Mouse (Mus musculus) cerebellum, postnatal 36 days (tissue): ENCODE measurements around the gene 1700037H04Rik.
A peak's percentile ranks its signal among the peaks of the same experiment; 100 is the strongest.

Experiments
- DNase-seq, 2 experiments: peaks; one replicate each; pipeline ENCODE4 v3.0.0; 2021 to 2022; ENCODE audit warnings: mixed read lengths in 2 of 2

The 1700037H04Rik gene

DNA sequence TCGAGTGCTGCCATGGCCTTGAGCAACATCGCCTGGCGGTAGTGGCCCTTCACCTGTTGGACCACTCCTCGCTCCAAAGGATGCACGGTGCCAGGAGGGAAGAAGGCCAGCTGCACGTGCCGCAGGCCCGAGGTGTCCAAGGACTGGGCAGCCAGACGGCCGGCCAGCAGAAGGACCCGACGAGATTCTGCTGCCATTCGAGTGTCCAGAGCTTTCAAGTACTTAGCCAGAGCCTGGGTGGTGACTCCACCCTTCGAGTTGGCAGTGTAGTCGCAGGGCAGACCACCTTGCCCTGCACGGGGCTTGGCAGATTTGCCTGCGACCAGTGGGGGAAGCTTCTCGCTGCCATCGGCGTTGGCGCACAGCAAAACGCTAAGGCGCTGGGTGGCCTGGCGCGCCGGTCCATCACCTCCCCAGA, 19.0 kb upstream of the 1700037H04Rik start:
- DNase-seq, result peak in 1 of 2 experiments; percentile 31

DNA sequence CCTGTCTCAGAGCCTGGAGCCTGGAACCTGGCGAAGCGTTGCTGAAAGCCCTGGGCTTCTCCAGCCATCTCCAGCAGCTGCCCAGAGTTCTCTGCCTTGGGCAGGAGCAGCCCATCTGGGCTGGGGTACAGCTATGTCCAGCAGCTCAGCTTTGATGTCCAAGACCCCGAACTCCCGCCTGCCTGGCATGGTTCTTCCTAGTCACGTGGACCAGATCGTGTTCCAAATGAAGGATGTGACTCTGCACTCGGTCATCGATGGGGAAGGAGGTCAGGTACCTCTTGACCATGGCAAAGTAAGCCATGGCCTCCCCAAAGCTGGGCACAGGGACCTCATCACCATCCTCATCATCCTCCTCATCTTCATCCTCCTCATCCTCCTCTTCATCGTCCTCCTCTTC, 18.1 kb upstream of the 1700037H04Rik start:
- no peak for DNase-seq

DNA sequence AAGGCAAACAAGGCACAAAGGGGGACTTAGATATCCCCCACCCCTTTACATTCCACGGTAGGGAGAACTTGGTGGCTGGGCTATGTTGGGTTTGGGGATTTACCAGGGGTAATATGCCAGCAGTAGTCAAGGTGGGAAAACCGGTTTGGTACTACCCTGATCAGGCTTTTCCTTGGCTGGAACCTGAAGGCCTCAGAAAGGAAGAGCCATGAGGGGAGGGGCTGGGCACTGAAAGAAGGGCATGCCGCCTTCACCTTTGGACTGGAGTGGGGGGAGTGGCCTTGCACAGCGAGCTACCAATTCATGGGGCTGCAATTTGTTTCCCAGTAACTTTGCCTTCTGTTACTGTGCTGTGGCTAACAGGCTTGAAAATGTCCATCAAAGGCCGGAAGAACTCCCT, 16.6 kb upstream of the 1700037H04Rik start:
- DNase-seq, result no peak

DNA sequence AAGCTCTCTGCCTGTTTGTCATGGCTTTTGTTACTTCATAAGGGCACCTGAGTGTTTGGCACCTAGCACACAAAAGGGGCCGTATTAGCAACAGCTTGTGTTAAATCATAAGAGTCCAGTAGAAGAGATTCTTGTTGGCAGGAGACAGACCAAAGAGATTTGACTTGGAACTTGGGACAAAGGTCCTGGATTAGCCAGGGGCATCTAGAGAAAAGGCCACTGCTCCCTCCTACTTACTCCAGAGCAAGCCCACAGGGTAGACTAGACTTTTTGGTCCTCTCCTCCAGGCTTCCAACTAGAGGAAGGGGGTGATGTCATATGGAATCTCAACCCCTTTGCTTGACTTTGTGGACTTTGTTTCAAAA, 16.0 kb upstream of the 1700037H04Rik start:
- no peak for DNase-seq

DNA sequence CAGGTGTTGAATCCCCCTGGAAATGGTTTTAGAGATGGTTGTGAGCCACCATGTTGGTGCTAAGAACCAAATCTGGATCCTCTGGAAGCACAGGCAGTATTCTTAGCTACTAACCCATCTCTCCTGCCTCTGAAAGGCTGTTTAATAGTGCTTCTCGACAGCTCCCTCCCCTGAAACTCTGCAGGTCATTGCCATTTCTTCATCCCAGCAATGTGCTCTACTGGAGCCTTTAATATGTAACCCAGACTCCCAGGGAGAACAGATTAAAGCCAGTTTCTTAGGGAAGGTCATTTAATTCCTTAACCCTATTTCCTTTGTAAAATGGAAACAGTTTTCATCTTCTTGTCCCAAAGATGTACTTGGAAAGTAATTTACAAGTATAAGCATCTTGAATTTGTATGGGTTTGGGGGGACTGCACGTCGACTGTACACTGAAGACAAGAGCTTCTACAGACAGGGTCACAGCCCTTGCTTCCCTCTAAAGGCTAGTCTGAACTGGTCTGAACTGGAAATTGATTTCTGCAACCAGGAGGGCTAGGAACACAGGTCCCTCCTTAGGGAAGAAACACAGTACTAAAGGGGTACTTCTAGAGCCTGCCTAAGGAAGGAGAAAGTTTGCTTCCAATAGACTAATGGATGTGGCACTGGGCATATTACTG, 15.5 kb upstream of the 1700037H04Rik start:
- no peak for DNase-seq

DNA sequence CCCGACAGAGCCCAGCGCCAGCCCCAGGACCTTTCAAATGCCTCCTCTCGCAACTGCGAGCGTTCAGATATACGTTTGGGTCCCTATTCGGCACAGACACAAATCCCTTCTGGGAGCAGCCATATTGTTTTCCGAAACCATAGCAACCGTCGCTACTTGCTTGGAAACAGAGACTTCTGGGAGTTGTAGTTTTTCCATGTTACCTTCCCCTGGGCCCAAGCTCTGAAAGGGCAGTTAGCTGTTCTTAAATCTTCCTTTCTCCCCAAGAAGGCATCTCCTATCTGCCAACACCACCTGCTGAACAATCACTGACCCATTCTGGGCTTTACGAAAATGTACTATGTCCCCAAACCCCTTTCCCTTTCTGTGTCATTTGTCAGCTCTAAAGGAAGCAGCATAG, 14.8 kb upstream of the 1700037H04Rik start:
- peak; percentile 42 to 59 for DNase-seq

DNA sequence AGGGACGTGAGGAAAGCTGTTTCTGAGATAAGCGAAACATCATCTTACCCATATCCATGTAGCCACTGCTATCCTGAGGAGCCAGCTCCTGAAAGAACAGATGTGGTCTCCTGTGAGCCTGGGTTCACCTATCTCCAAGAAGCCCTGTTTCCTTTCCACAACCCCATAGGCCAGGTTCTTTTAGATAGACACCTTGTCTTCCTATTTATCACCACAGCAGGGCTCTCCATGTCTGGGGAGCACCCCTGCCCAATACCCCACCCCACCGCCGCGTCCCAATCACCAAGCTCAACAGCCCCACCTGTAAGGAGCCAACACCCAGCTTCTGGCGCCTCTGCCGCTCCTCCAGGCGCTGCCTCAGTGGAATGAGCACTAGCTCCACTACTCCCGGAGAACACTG, 12.4 kb upstream of the 1700037H04Rik start:
- DNase-seq, result no peak

DNA sequence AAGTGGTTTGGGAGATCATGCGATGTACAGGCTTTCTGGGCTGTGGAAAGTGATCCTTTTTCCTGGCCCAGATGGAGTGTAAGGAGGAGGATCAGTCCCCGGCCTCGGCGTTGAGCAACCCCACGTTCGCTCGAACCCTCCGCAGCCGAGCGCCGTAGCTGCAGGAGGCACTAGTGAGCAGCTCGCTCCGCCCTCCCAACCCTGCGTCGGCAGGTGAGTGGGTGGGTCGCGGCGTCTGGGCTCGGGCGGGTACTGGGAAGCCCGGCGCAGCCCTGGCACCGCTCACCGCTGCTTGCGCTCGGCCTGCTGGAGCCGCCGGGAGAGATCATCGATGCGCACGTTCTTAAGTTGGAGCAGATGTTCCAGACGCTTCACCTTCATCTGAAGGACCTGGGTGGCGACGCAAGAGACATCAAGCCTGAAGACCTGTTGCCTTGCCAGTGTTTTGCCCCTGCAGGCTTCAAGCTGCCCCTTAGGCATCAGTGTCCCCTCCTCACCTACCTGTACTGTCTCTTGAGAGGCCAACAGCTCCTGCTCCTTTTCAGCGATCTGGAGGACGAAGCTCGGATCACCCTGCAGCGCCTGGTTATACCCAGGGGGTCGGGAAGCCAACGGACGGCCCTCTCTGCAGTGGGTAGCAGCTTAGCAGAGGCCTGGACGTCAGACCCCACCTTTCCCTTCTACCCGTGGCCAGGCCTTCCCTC, 11.7 kb upstream of the 1700037H04Rik start:
- peak; percentile 46 to 60 for DNase-seq

DNA sequence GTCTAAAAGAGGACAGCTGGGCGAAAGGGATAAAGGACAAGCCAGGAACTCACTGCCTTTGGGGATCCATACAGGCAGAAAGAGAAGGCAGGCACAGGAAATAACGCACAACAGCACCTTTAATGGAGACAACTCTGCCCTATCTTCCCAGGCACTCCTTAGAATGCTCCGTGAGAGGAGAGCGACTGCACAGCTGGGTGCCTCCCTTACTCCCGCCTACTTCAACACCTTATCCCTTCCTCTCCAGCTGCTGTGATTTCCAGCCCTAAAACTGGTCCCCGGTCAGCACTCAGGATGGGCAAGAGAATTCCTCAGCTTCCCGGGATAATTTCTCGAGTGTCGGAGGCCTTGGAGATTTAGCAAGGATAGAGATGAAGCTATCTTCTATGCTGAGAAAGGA, 11.1 kb upstream of the 1700037H04Rik start:
- no peak for DNase-seq

DNA sequence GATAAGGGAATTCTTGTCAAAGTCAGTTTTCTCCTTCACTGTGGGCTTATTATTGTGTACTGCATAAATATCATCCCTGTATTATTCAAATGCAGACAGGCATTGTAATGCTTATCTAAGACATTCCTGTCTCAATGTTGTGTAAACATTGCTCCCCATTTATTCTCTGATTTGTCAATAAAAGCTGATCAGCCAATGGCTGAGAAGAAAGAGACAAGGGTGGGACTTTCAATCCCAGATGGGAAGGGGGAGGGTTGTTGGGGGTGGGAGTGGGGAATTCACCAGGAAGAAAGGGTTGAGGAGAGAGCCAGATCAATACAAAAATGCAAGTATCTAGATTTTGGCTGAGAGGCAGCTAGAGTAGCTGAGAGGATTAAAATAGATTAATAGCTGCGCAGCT, 9.0 kb upstream of the 1700037H04Rik start:
- no peak for DNase-seq

DNA sequence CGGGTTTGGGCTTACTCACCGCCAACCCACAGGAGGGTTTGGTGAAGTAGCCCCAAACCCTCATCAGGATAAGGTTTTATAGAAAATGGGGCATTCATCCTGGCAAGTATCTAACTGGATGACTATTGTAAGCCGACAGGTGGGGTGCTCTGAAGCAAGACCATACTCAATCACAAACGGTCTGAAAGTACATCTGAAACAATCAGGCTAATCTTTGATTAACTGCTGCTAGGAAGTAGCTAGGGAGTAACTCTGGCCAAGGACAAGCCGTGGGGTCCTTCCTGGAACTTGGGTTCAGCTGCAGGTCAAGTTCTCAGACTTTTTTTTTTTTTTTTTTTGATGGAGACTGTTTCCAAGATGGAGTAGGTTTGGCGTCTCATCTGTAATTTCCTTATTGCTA, 8.1 kb upstream of the 1700037H04Rik start:
- no peak for DNase-seq

DNA sequence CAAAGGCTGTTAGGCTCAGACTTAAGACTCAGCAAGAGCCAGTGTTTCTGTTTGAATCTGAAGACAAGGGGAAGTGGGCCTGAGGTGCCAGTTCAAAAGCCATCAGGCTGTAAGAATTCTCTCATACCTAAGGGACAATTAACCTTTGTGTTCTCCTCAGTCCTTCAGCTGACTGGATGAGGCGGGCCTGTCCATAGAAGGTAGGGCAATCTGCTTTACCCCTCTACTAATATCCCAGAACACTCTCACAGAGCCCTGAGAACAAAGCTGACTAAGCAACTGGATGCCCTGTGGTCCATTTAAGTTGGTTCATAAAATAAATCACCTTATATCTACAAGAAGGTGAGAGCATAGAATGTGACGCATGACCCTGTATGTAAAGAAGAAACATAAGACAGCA, 6.3 kb upstream of the 1700037H04Rik start:
- no peak for DNase-seq

DNA sequence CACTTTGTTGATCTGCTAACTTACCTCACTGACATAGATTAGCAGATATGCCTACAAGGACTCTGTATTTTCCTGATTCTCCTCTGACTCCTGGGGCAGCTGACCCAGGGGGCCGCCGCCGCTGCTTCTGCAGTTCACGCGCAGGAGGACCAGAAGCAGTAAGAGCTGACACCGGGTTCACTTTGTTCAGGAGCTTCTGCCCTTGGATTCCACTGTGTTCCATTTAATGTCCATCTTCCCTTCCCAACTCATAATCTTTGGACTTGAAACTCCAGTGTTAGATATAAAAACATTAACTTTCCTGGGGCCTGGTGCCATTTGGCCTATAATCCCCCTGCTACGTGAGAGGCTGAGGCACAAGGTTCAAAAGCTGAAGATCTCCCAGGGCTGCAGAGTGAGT, 4.0 kb upstream of the 1700037H04Rik start:
- DNase-seq, result no peak

DNA sequence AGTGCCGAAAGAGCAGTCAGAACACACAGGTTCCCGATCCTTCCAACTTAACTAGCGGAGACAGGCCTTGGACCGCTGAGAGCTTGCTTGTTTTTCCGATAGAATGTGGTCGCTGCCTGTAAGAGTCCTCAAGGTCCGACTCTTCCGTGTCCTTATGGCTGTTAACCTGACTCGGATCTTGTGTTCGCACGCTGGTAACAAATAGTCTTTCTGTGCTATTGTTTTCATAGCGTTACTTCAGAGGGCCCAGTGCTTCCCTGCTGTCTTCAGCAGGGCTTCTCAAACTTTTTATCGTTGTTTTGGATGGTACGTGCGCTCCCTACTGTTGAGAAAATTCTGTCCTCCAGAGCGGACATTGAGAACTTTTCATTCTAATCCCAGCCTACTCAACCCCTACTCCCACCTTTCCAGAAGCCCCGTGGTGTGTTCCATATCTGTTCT, 810 bp upstream of the 1700037H04Rik start:
- no peak for DNase-seq

DNA sequence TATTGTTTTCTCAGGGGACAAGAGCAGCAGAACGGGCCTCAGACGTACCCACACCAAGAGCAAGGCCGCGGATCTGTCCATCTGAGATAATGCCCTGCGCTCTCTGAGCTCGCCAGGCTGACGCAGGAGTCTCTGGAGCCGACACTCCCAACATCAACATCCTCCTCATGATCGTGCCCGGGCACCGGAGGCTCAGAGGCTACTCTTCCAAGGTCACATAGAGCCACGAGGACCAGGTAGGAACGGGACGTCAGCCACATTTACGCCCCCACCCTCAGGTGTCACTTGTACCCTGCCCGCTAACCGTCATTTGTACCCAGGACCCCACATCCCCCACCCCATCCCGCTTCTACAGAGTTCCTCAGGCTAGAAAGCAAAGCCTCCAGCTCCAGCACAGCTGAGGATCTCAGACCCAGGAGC, 380 bp downstream of the 1700037H04Rik start:
- DNase-seq, result no peak

DNA sequence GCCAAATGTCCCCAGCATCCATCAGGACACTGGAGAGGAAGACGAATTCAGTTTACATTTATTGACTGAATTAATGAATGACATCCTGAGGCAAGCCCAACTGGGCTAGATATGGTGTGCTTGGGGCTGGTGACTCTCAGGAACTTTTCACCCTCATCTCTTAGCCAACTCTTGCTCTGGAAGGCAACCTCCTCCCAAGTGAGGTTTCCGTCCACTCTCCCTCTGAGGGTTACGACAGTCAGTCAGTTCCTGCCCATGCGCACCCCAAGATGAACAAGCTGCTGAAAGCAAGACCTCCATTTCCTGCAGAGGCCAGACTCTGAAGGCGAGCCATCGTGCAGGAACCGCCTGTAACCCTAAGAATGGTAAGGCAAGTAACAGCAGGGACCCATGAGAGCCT, 2.9 kb downstream of the 1700037H04Rik start:
- no peak for DNase-seq

DNA sequence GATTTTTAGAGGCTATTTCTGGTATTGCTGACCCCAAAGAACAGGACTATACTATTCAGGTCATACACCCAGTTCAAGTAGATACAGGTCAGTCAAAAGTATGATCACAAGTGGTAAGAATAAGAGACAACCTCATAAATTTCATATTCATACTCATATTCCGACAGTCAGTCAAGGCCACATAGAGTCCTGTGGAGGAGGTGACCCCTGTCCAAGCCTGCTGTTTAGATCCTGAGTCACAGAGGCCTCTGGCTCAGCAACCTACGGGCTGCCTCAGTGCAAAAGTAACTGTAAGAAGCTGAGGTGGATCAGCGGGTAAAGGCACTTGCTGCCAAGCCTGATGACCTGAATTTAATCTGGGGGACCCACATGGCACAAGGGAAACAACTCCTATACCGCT, 5.8 kb downstream of the 1700037H04Rik start:
- DNase-seq, result no peak

DNA sequence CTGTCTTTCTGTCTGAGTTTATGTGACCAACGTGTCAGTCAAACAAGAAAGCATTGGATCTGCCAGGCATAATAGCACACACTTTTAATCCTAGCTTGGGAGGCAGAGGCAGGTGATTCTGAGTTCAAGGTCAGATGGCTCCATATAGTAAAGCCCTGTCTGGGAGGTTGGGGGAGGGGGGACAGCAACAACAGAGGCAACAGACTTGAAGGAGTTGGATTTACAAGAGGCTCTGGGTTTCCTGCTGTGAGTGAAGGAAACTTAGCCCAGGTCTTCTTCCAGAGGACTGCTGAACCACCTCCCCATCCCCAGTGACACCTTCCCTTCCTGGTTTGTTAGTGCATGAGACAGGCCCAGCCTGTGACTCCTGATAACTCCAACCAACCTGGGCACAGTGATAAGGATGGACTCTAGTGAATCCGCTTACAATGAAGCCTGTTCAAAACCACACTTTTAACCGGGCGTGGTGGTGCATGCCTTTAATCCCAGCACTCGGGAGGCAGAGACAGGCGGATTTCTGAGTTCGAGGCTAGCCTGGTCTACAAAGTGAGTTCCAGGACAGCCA, 7.6 kb downstream of the 1700037H04Rik start:
- DNase-seq, result no peak

DNA sequence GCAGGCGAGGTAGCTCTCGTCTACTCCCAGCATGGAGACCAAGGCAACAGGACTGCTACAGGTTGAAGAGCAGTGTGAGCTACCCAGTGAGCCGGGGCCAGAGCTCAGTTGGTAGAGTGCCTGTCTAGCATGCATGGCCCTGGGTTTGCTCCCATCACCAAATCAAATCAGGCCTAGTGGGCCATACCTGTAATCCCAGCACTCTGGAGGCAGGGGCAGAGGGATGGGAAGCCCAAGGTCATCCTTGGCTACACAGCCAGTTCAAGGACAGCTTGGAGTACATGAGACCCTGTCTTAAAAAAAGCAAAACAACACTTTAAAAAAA, 10.7 kb downstream of the 1700037H04Rik start:
- DNase-seq, result no peak

DNA sequence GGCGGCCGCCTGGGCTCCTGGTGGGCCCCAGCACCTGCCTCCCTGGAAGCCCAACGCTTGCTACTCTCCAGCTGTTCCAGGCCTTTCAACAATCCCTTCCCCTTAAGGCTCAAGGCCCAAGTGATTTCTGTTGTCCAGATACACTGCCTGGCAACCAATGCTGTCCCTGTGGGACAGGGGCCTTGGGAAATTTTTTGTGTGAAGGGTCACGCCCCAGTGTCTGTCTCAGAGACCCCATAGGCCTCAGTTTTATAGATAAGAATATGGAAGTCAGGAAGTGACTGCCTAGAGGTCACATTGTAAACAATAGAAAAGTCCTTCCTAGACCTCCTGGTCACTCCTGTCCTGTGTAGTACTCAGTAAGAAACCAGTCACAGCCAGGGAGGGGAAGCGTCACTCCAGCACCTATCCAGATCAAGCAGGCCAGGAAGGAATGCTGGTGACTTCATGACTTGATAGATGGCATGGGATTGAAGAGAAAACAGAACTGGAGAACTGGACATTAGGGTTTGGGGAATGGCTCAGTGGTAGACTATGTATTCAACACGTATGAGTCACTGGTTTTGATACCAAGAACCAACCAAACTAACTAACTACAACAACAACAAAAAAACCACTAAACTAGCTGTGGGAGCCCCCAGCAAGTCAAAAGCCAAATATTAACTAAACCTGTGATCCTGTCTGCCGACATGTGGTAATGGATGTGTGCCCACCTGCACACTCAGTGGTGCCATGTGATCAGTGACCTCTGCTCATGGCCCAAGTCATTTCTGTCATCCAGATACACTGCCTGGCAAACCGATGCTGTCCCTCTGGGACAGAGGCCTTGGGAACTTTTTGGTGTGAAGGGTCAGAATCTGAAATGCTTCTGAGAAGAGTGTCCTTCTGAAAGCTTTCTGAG, 11.3 kb downstream of the 1700037H04Rik start:
- DNase-seq, result no peak

DNA sequence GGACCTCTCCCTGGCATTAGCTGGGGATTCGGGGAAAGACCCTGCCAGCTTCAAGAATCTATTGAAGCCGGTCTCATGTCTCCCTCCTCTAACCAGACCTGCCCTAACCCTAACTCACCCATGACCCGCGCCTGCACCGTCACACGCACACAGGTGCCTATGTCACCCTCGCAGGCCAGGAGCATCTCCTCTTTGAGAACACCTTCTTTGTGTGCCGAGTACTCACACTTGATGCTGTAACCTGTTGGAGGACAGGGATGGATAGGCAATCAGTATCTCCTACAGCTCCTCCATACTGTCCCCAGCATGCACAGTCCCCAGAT, 12.9 kb downstream of the 1700037H04Rik start:
- DNase-seq, result no peak

DNA sequence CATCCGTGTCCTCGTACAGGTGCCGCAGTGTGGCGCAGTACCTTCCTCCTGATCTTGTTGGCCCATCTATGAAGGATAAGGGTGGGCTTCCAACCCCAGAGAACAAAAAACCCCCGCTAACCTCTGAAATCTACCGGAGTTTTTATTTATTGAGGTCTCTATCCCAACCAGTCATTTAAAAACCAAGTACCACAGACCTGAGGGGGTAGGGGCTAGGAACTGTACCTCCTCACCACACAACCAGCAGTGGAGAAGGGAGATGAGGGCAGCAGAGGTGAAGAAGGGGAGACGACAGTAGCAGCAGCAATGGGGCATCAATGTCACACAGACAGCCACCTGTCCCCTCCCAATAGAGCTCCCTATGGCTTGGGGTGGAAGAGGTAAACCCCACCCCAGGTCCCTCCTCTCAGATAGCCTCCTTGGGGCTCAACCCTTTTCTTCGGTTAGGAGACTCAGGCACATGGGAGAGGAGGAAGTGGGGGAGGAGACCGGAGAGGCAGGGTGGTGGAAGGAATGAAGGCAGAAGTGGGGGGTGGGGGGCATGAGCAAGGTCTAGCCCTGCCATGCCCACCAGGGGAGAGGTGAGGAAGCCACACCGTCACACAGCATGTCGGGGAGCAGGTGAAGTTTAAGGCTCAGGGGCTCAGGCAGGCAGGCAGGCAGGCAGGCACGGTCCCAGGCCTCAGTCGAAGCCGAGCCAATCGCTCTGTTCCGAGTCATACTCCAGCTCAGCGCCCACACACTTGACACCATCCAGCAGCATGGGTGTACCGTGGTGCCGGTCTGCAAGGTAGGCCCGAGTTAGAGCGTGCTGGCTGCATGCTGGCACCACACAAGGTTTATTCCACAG, 13.5 kb downstream of the 1700037H04Rik start:
- DNase-seq, result no peak

DNA sequence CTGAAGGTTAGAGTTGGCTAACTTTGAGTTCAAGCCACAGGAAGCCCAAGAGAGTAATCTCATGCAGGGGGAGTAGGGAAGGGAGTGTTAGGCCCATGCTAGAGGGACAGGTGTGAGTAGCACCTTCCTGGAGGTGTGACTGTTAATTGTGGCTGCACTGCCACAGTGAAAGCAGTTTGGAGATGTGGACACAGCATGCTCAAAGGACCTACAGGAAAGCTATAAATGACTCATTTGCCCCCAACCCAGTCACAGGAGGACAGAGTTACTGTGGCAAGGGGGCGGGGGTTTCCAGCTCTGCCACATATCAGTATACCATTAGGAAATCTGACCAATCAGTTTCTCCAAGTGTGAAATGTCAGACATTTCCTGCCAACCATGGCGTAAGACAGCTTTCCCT, 14.3 kb downstream of the 1700037H04Rik start:
- no peak for DNase-seq
